Mouse (Mus musculus) layer of hippocampus, adult 11-12 months (tissue): Measurements from ENCODE around the gene Ccdc184.

Experiments used
- DNase-seq: peaks from one replicate; pipeline ENCODE4 v3.0.0; 2022; ENCODE audit warnings: low spot score

Gene Ccdc184

GRCm38 (mm10) chr15:98166963-98167644 lies at the start of gene Ccdc184:
TSS of gene Ccdc184 (plus strand) at chr15:98167158.
- DNase-seq, result no peak

DNA sequence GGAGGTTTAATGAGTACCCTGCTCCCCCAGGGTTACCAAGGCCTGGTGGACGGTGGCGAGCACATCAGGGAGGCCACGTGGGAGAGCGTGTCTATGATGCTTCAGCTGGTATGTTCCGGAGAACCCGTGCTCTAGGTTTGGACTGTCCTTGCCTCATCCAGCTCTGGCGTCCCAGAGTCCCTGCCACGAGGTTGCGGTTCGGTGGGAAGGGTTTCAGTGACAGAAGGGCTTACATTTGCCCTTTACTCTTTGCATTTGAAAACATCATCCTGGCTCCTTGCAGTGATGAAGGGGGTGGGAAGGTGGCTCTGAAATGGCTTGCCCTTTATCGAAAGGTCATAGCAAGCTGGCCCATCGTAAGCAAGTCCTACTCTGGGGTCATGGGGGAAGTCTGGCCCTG lies 47.6 kb upstream of the Ccdc184 start:
- no peak for DNase-seq

GRCm38 (mm10) chr15:98120831-98121230 lies 46.1 kb upstream of the Ccdc184 start:
- DNase-seq, result no peak

GRCm38 (mm10) chr15:98131001-98131400 lies 36.0 kb upstream of the Ccdc184 start:
- DNase-seq, result no peak

DNA sequence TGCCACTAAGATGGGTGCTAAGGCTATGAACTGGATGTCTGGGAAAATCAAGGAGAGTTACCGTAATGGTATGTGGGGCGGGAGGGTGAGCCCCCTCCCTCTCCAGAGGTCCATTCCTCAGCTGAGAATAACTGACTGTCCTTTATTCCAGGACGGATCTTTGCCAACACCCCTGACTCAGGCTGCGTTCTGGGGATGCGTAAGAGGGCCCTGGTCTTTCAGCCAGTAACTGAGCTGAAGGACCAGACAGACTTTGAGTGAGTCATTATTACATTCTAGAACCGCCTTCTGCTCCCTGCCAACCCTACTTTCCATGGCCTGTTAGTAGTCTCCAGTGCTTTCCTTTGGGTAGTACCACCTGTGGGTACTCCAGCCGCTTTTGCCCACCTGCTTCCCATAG lies 35.5 kb upstream of the Ccdc184 start:
- DNase-seq, result no peak

GRCm38 (mm10) chr15:98131942-98132655 lies 34.9 kb upstream of the Ccdc184 start:
- no peak for DNase-seq

- no peak for DNase-seq
Measured at GRCm38 (mm10) chr15:98133471-98133870, 33.5 kb upstream of the Ccdc184 start.

GRCm38 (mm10) chr15:98134034-98134433 lies 32.9 kb upstream of the Ccdc184 start:
- DNase-seq, result no peak

DNA sequence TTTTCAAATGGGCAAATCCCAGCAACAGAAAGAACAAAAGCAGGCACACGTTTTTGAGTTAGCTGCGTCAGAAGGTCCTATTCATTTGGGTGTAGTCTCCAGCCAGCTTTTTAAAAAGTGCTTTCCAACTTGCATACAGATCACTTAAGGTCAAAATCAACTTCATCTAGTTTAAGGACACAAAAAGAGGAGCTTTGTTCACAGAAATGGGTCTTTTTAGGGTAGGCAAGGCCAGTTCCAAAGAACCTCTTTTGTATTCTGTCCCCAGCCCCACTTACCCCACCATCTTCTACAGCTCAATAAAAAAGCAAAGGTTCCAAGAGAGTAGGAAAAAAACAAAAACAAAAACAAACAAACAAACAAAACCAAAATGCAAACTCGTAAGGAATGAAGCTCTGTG lies 32.3 kb upstream of the Ccdc184 start:
- no peak for DNase-seq

GRCm38 (mm10) chr15:98135671-98136070 lies 31.3 kb upstream of the Ccdc184 start:
- DNase-seq, result no peak

- no peak for DNase-seq
Measured at GRCm38 (mm10) chr15:98136871-98137270, 30.1 kb upstream of the Ccdc184 start.

- no peak for DNase-seq
Measured at GRCm38 (mm10) chr15:98139763-98140162, 27.2 kb upstream of the Ccdc184 start.

DNA sequence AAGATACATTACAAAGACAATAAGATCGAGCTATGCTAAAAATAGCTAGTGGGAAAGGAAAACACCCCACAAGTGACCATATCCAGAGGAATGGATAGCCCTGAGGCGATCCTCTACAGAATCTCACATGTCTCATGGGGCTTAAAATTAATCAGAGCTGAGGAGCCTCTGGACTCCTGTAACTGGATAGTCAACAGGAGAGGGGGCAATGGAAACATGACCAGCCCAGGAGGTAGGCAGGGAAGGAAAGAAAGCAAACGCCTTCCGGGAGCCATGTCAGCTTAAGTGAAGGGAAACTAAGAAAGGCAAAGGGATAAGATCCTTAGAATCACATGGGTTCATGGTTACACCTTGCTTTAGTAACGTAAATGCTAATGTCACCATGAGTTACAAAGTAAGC lies 26.1 kb upstream of the Ccdc184 start:
- DNase-seq, result no peak

DNA sequence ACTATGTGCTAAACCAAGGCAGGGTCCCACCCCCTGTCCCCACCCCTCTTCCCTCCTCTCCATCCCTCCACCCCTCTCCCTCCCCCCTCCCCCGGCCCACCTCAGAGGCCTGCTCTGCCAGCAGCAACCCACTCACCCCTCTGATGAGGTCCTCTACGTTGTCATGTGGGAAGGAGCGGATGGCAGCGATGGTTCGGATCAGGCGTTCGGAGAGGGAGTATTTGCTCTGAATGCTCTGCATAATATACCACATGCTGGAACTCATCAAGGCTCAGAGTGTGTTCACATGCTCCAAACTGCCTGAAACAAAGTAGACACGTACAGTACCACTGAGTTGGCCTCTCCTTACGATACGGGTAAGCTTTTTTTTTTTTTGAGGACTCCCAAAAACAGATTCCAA lies 24.4 kb upstream of the Ccdc184 start:
- DNase-seq, result no peak

- no peak for DNase-seq
Measured at GRCm38 (mm10) chr15:98144861-98145507, 22.0 kb upstream of the Ccdc184 start.

- peak; percentile 94 for DNase-seq
Measured at GRCm38 (mm10) chr15:98145559-98146181, 21.3 kb upstream of the Ccdc184 start.

DNA sequence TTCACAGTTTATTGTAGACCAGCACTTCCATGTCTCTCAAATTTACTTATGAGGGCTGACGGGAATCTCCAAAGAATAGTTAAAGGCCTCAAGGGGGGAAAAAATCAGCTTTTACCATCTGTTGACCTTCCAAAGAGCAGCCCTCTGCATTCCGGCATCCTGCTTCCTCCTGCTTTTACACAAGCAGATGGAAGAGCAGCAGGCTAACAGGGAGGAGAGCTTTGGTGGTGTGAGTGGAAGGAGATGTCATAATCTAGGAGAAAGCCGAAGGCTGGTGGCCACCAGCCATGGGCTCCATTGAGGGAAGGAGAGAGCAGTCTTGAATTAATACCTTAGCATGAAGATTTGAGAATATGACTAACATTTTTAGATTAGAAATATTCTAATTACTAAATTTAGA lies 18.6 kb upstream of the Ccdc184 start:
- DNase-seq, result no peak

DNA sequence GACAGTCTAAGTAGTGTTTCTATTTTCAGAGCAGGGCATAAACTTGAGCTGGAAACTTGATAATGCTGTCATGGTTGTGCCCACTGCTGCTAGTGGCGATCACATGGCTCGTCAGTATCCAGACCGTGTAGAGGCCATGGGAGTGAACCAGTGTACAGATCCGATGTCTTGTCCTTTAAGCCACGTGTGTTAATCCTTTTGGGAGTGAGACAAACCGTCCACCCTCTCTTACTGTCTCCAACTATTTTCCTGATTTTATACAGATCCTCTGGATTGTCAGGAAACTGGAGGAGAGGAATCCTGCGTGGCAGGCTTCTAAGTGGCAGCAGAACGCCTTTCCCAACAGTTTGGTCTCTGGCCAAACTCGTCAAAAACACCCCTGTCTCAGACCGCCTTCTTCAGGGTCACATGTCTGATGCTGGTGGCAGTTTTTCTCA lies 17.8 kb upstream of the Ccdc184 start:
- DNase-seq, result no peak

DNA sequence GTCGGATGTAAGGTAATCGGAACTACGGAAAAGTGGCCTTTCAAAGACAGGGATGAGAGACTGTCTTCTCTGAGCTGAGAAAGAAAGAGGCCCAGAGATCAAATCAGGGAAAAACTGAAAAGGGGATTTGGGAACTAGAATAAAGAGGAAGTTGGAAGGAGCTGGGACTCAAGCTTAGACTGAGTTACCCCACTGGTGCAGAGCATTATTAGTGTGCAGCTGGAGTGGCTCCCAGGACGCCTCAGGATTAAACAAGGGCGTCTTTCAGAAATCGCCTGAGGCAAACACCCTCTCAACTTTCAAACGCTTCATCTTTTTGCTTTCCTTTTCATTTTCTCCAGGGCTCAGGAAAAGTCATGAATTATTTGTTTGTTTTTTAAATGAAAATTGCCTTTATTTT lies 14.0 kb upstream of the Ccdc184 start:
- DNase-seq, result no peak

- no peak for DNase-seq
Measured at GRCm38 (mm10) chr15:98153625-98154024, 13.3 kb upstream of the Ccdc184 start.

GRCm38 (mm10) chr15:98154146-98154545 lies 12.8 kb upstream of the Ccdc184 start:
- DNase-seq, result no peak

DNA sequence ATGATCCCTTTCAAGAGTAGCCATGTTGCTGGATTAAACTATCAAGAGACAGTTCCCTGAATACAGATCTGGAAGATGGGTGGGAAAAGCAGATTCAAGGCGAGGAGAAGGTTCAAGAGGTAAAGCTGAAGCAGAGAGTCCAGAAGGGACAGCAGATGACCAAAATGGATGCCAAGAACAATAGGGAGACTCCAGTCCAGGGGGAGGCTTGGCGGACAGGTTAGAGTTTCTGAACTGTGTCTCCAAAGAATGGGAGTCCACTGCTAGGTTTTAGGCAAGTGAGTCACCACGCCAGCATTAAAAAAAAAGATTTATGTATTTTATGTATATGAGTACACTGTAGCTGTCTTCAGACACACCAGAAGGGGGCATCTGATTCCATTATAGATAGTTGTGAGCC lies 12.3 kb upstream of the Ccdc184 start:
- no peak for DNase-seq

DNA sequence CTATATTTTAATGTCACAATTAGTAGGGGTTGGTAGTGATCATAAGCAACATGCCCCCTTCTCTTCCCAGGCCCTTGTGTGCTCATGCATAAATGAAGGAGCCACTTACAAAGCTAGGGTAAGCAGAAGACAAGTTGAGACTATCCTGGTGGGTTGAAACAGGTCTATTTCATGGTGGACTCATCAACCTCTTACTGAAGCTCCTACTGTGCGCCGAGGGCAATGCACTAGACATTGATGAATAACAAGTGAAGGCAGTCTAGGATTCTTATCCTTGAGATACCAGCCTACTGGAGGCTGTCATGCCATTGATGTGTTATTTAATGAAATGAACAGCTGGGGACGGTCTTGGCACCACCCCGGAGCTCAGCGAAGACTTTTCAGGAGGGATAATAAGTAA lies 11.7 kb upstream of the Ccdc184 start:
- DNase-seq, result no peak
